Mouse (Mus musculus): ENCODE measurements around the gene Sik3.
"Not testable (repeated sequence)": the region's sequence is repeated elsewhere in the genome, so short reads cannot be mapped to it uniquely, and the experiment has no call there.

The Sik3 gene

DNA sequence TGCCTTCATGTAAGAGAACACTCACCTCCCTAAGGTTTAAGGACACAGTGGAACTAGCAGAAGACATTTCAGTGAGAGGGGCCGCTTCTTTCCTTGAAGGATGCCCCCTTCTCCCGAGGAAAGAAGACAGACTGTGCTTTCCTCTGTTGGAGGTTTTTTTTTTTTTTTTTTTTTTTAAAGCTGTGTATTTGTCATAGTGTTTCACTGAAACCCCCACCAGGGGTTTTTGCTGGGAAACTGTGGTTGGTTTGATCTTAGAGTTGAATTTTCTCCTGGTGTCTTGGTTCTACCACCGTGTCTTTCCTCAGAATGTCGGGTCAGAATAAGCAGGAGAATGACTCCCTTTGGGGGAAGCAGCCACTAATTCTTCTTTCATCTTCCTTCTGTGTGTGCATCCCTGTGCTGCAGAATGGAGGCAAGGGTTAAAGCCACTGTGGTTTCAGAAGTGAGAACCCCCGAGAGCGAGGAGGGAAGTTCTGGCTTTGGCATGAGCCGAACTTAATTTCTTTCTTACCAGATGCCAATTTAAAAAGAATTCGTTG, 106.3 kb downstream of the Sik3 start:
- no peak for DNase-seq

- peak; percentile 30 for DNase-seq
Measured at GRCm38 (mm10) chr9:46119943-46120441, 107.4 kb downstream of the Sik3 start.

DNA sequence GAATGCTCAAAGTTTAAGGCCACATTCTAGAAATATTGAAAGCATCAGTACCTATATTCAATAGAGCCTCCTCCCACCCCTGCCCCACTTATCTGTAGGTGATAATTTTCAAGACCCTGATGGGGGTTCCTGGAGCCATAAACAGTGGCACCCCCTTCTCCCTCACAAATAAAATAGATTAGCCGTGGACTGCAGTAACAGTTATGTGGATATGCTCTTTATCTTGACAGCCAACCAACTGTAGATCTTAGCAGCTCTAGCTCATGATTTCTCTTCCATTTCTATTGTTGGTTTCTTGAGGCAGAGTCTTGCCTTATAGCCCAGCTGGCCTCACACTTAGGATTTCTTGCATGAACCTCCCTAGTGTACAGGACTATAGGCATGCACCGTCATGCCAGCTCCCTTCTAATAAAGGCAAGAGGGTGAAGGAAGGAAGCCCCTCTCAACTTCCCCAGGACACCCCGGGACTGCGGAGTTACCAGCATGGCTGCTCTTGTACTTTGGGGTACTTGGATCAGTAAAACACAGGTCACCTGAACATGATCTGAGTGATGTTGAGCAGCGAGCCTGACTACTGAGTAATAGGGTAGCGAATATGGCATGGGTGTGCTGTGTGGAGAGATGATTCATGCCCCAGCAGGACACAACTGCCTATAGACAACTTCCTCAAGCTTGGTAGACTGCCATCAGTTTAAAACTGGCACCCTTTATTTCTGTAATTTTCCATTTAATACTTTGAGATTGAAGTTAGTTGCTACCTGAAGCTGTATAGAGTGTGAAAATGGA, 108.0 kb downstream of the Sik3 start:
- DNase-seq = no peak

DNA sequence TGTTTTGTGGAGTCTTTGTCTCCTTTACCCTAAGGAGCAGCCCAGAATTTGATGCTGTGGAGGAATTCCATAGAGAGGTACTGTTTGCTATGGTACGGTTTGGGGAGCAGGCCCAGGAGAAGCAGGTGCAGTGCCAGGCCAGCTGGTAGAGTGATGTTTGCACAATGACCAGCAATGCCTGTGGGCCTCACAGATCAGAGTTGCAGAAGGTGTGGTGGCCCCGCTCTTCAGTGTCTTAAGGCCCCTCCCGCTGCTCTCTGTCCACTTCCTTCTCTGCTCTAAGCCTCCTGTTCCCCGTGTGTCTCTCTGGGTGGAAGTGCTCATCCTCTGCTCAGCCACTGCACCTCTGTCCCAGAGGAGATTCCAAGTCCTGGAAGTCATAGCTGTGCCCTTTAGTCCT, 108.9 kb downstream of the Sik3 start:
- no peak for DNase-seq

GRCm38 (mm10) chr9:46122731-46123130, 110.1 kb downstream of the Sik3 start:
- no peak for DNase-seq

GRCm38 (mm10) chr9:46126295-46126694, 113.7 kb downstream of the Sik3 start:
- no peak for DNase-seq

DNA sequence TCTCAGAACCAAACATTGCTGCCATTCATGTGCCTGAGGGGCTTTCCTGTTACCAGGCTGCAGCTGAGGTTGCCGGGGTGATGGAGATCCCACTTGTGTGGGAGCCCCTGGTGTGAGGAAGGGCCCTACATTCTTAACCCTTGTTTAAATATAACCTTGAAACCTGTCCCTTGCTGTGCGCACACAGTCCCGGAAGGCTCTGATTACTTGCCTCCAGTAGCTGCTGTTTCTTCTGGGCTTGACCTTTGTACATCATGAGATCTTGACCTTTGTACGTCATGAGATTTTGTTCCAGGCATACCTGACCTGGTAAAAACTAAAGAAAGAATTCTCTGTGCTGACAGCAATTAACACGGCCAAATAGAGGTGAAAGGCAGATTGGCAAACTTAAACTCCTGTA, 114.7 kb downstream of the Sik3 start:
- DNase-seq = no peak

- DNase-seq = no peak
Measured at GRCm38 (mm10) chr9:46129241-46129640, 116.6 kb downstream of the Sik3 start.

GRCm38 (mm10) chr9:46132821-46133220, 120.2 kb downstream of the Sik3 start:
- DNase-seq = not testable (repeated sequence)

DNA sequence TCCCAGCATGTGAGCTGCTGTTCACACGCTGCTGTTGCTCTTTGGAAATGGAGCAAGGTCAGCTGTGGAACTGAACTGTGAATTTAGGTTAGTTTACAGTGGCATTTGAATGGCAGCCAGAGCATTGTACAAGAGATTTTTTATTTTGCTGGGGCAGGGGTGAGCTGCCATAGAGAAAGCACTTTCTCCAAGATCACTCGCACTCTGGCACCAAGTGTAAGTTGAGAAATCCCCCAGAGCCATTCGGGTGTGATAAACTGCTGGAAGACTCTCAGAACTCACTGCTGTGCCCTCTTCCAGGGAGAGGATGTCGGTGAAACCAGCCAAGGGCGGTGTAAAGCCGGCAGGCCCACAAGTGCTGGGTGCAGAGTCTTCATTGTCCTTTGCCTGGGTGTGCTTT, 126.2 kb downstream of the Sik3 start:
- DNase-seq = no peak

GRCm38 (mm10) chr9:46140811-46141210, 128.2 kb downstream of the Sik3 start:
- DNase-seq = no peak

DNA sequence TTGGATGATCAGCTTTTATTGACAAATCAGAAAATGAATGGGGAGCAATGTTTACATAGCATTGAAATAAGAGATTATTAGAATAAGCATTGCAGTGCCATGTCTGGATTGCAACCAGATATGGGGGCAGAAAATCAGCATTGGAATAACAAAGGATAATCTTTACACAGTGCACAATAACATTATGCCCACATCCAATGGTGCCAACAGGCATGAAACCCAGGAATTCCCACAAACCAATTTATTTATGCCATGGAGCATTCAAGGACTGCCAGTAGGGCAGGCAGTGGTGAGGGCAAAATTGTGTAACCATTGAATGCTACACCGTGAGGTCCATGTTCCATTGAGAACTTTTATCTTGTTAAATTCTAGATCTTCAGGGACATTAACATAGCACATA, 129.4 kb downstream of the Sik3 start:
- no peak for DNase-seq

- DNase-seq = no peak
Measured at GRCm38 (mm10) chr9:46142492-46142891, 129.9 kb downstream of the Sik3 start.

- no peak for DNase-seq
Measured at GRCm38 (mm10) chr9:46144976-46145375, 132.4 kb downstream of the Sik3 start.

GRCm38 (mm10) chr9:46146437-46146836, 133.8 kb downstream of the Sik3 start:
- no peak for DNase-seq

DNA sequence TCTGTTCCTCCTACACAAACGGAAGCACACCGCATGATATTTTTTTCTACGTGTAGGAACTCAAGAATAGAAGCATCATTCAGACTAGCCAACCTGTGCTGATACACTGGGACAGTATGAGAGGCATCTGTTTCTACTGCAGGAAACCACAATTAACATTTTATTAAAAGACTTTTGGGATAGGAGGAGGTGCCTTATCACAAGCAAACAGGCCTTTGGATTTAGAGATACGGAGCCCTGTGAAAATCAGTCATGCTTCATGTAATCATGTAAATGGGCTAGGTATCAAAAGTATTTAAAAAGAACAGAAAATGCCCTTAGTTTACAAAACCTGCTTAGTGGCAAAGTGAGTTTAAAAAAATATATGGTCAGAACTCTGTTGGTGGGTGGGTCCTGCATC, 136.1 kb downstream of the Sik3 start:
- DNase-seq = no peak

- DNase-seq = no peak
Measured at GRCm38 (mm10) chr9:46149392-46149791, 136.8 kb downstream of the Sik3 start.

GRCm38 (mm10) chr9:46150116-46150515, 137.5 kb downstream of the Sik3 start:
- no peak for DNase-seq

DNA sequence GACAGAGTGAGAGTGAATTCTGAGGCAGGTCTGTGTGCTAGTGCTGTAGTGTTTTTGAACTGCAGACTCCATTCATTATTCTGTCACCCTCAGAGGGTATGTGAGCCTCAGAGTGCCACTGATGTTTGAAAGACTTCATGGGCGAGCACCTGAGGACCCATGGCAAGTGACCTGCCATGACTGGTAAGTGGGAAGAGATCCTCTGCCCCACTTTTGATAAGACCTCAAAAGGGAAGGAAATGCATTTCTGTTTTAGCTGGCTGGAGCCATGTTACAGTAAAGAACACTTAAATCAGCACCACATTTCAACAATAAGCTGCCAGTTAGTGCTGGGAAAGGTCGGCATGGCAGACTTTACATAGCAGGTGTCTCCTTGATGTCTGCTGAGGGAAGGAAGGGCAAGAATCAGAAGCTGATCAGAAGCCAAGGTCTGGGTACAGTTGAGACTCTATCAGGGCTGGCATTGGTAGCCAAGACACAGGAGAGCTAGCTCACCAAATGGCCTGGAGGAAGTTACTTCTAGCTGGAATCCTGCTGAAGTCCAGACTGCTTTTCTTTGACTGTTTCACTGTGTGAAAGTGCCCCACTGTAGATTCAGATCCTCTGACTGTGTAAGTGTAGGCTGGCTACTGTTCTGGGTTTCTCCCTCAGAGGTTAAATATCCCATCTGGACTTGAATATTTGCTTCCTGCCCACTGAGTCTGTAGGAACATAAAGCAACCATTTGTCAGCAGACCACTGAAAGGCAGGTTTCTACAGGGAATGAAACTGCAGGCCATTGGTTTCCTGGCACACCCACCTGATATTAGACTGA, 138.5 kb downstream of the Sik3 start:
- DNase-seq = no peak

DNA sequence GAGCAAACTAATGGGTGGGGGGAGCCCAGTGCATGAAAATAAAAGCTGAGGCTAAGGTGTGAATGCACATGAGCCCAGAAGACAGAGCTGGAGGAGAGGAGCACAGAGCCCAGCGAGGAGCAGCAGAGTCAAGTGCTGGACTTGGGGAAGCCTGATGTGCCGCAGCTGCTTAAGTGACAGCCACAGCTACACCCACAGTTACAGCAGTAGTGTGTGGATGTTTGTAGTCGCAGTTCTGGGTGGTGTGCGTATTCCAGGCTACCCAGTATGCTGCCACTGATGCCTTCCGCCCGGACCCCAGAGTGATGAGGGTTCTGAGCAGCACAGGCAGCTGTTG, 139.1 kb downstream of the Sik3 start:
- no peak for DNase-seq

DNA sequence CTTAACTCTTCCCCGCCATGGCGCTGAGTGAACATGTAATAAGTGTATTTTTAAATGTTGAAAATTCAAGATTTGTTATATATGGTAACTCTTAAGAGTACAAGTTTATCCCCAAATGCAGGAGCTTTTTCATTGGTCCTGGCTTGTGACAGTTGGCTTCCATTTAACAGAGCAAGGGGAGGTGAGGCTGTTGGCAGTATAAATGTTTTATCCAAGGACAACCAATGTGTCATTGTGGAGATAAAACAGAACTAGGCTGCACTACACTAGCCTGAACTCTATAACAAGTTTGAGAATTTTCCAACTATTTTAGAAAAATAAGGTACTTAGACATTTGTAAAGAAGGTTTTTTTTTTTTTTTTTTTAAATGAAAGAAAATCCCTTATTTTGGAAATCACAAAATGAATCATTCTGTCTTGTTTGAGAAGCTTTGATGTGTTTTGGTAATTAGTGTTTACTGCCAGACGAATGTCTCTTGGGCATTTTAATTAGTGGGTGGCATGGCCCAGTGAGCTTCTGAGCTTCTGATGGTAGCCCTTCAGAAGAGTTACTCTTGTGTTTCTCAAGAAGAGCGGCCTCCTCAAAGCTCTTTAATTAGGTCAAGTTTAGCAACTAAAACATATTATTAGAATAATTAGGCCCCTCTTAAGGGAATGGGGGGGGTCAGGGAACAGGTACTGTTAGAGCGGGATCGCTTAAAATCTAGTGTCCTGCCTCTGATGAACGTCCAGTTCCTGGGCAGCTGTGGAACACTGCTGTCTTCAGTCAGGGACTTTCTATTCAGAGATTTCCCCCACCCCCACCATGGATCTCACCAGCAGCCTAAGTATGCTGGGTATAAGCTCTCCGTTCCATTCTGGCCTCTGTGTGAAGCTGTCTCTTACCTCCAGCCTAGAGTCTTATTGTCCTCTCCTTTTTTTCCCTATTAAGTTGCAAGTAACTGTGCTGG, 139.7 kb downstream of the Sik3 start:
- DNase-seq = no peak

DNA sequence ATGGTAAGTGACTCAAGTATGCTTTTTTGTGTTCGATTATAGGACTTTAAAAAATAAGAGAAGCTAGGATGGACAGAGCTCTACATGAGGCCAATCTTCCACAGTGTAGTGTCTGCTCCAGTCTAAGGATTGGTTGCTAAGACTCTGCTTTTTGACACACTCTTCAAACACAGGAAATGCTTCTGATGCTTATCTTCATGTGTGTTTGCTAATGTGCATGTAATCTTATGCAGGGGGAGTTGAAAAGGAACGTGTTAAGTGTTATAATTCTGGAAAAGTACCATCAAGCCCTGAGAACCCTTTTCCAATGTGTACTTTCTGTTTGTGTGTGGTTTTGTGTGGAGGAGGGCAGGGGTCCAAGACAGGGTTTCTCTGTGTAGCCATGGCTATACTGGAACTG, 141.8 kb downstream of the Sik3 start:
- DNase-seq = no peak

DNA sequence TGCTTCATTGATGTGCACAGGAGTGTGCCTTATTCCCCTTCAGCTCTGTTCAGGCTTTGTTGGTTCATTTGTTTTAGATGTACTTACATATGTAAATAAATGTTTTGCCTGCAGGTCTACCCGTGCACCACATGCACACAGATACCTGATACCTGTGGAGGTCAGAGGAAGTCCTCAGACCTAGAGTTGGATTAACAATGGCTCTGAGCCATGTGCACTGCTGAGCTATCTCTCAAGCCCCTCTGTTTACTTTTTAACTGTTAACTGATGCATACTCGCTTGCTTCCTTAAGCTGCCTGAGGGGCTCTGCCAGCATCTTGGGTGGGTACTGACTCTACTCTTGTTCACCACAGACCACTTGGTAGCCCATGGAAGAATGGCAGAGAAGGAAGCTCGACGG, 142.4 kb downstream of the Sik3 start:
- DNase-seq = no peak

Measured in right cerebral cortex, postnatal 25 days (tissue).